9 mouse cellular contexts compared by ENCODE assay signal in the genomic region with DNA sequence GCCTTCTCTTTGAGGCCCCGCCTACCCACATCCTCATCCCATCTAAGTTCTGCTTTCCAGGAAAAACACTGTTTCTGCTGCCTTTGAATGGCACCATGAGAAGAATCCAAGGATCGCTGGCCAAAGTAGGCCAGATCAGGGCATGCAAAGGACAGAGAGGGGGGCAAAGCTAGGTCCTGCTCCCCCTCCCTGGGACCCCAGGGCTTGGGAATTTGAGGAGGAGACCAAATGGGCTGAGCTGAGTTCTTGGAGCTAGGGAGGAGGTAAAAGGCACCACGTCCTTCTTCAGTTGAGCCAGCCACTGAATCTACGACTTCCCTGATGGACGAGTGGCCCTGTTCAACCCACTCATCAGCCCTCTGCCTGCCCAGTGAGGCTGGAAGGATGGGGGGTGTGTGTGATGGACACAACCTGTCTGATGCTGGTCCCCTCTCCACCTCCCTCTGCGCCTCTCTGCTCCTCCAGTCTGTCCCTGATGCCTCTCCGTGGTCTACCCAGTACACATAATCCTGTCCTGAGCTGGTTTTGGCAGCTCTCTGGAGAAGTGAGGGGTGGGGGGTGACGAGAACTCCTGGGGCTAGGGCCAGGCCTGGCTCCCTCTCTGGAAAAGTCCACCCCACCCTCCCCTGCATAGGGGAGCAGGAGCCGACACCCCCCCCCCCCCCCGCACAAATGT. TPM values are rescaled to one million over a fixed set of nuclear protein-coding genes. Genes with fewer than 3 reads are reported as not detected.
A peak's percentile ranks its signal among the peaks of the same experiment; 100 is the strongest.
DNase-seq lines count a peak whose midpoint lies in the region; ATAC-seq lines count a peak whose summit lies in the region.
"Had no signal": no experiment of that assay in that cellular context is flagged by ENCODE, and none has a peak within 500 bp of the region (broad histone marks: within the 10 kb centered on the region; RNA-seq: fewer than 3 reads in every experiment).

No protein-coding gene starts in this region.

- H3K36me3 ChIP-seq in kidney, embryonic 14.5 days (ENCODE audit: control insufficient read depth, insufficient read depth, low read length): no peaks in the 10 kb centered on the region
- no peaks in the 10 kb centered on the region for H3K36me3 ChIP-seq in embryonic facial prominence, embryonic 14.5 days (ENCODE audit: control insufficient read depth, insufficient read depth, low read length)
- H3K36me3 ChIP-seq in hindbrain, embryonic 11.5 days (ENCODE audit: control insufficient read depth, insufficient read depth, low read length): no peaks in the 10 kb centered on the region
- no peaks in the 10 kb centered on the region for H3K36me3 ChIP-seq in midbrain, embryonic 12.5 days

- no peak for ATAC-seq in kidney, embryonic 14.5 days (ENCODE audit: low FRiP score, low TSS enrichment)
- ATAC-seq in embryonic facial prominence, embryonic 14.5 days (ENCODE audit: low read depth): no peak
- 0 out of 2 replicates have a peak, but pooled peaks have one; percentile 17 for ATAC-seq in hindbrain, embryonic 11.5 days (ENCODE audit: low FRiP score)
- no peak for ATAC-seq in midbrain, embryonic 12.5 days (ENCODE audit: low FRiP score, low read depth)

- H3K4me1 ChIP-seq in kidney, embryonic 14.5 days (ENCODE audit: control insufficient read depth, insufficient read depth, low read length): peaks cover 53% of the 10 kb centered on the region
- peaks cover 27% of the 10 kb centered on the region for H3K4me1 ChIP-seq in embryonic facial prominence, embryonic 14.5 days (ENCODE audit: control insufficient read depth, insufficient read depth, low read length)
- H3K4me1 ChIP-seq in hindbrain, embryonic 11.5 days (replicated peaks; ENCODE audit: control insufficient read depth, insufficient read depth, low read length): peaks cover 7% of the 10 kb centered on the region
- H3K4me1 ChIP-seq in midbrain, embryonic 12.5 days: peaks cover 21% of the 10 kb centered on the region

- H3K27ac ChIP-seq in kidney, embryonic 14.5 days (ENCODE audit: low read depth, low read length): no peak overlapping the region
- H3K27ac ChIP-seq in embryonic facial prominence, embryonic 14.5 days (replicated peaks; ENCODE audit: low read depth, low read length): peak overlapping the region; percentile 13; the same call in 1 of the 2 replicates
- H3K27ac ChIP-seq in hindbrain, embryonic 11.5 days (ENCODE audit: low read depth, low read length): no peak overlapping the region
- H3K27ac ChIP-seq in midbrain, embryonic 12.5 days (replicated peaks): no peak overlapping the region

- DNase-seq in kidney, postnatal 36 days: no peak
- no peak for DNase-seq in embryonic facial prominence, embryonic 14.5 days (ENCODE audit: low spot score)
- no peak for DNase-seq in hindbrain, embryonic 11.5 days (ENCODE audit: low spot score)
- DNase-seq in embryo, embryonic 9.5 days (ENCODE audit: extremely low spot score): no peak
- DNase-seq in layer of hippocampus, adult 18-20 months (ENCODE audit: low spot score in 2 of 2): no peak
- DNase-seq in layer of hippocampus, adult 11-12 months (ENCODE audit: low spot score): no peak
- DNase-seq: kidney, adult 9 months had no signal

- H3K4me2 ChIP-seq in kidney, embryonic 14.5 days (replicated peaks; ENCODE audit: low read depth, low read length): peak overlapping the region; percentile 91
- peak overlapping the region; percentile 93 for H3K4me2 ChIP-seq in embryonic facial prominence, embryonic 14.5 days (ENCODE audit: low read depth, low read length)
- H3K4me2 ChIP-seq in hindbrain, embryonic 11.5 days (replicated peaks; ENCODE audit: low read depth, low read length): no peak overlapping the region
- peak overlapping the region; percentile 62; the same call in 1 of the 2 replicates for H3K4me2 ChIP-seq in midbrain, embryonic 12.5 days (replicated peaks)

- 30% methylated on average over 10 of the region's 10 CpGs for WGBS in kidney, embryonic 14.5 days
- 47% methylated on average over 8 of the region's 10 CpGs for whole genome bisulfite sequencing in embryonic facial prominence, embryonic 14.5 days
- whole genome bisulfite sequencing in hindbrain, embryonic 11.5 days: 52% methylated on average over 8 of the region's 10 CpGs
- 48% methylated on average over 9 of the region's 10 CpGs for WGBS in midbrain, embryonic 12.5 days

- H3K27me3 ChIP-seq in kidney, embryonic 14.5 days (ENCODE audit: control insufficient read depth, insufficient read depth, low read length): no peaks in the 10 kb centered on the region
- H3K27me3 ChIP-seq in embryonic facial prominence, embryonic 14.5 days (replicated peaks; ENCODE audit: control insufficient read depth, insufficient read depth, low read length): no peaks in the 10 kb centered on the region
- peaks cover 4% of the 10 kb centered on the region for H3K27me3 ChIP-seq in hindbrain, embryonic 11.5 days (ENCODE audit: control insufficient read depth, insufficient read depth, low read length)
- H3K27me3 ChIP-seq in midbrain, embryonic 12.5 days: peaks cover 26% of the 10 kb centered on the region

- peak overlapping the region; percentile 58; the same call in 1 of the 2 replicates for H3K9ac ChIP-seq in kidney, embryonic 14.5 days (ENCODE audit: low read depth, low read length)
- H3K9ac ChIP-seq in embryonic facial prominence, embryonic 14.5 days (ENCODE audit: low read depth, low read length): 0 out of 2 replicates have a peak overlapping the region, but pooled peaks have one; percentile 5
- H3K9ac ChIP-seq in hindbrain, embryonic 11.5 days (ENCODE audit: low read depth, low read length): no peak overlapping the region
- H3K9ac ChIP-seq in midbrain, embryonic 12.5 days (replicated peaks): no peak overlapping the region

- peak overlapping the region; percentile 47; the same call in 1 of the 2 replicates for H3K4me3 ChIP-seq in kidney, embryonic 14.5 days (ENCODE audit: low read length)
- peak overlapping the region; percentile 47 for H3K4me3 ChIP-seq in embryonic facial prominence, embryonic 14.5 days (ENCODE audit: low read depth, low read length)
- H3K4me3 ChIP-seq in hindbrain, embryonic 11.5 days (ENCODE audit: low read depth, low read length): no peak overlapping the region
- no peak overlapping the region for H3K4me3 ChIP-seq in midbrain, embryonic 12.5 days

- H3K9me3 ChIP-seq in kidney, embryonic 14.5 days (ENCODE audit: control insufficient read depth, low read length): no peaks in the 10 kb centered on the region
- H3K9me3 ChIP-seq in embryonic facial prominence, embryonic 14.5 days (ENCODE audit: control insufficient read depth, low read length): no peaks in the 10 kb centered on the region
- H3K9me3 ChIP-seq in hindbrain, embryonic 11.5 days (ENCODE audit: control insufficient read depth, low read length): no peaks in the 10 kb centered on the region
- no peaks in the 10 kb centered on the region for H3K9me3 ChIP-seq in midbrain, embryonic 12.5 days

RNA-seq across cellular contexts. Expression of a gene that starts 1.1 kb away (rescaled TPM):
- 2.0 and 3.7 TPM in 2 replicates for polyA plus RNA-seq in kidney, embryonic 14.5 days (2014; fragmentation: Nextera tagmentation; extraction: Ambion mirVana)
- 2.8 and 3.8 TPM in 2 replicates for polyA plus RNA-seq in embryonic facial prominence, embryonic 14.5 days (2014; fragmentation: Nextera tagmentation; extraction: Ambion mirVana)
- polyA plus RNA-seq in hindbrain, embryonic 11.5 days (2014; fragmentation: Nextera tagmentation; extraction: Ambion mirVana): 0.14 and 0.80 TPM in 2 replicates
- polyA plus RNA-seq in midbrain, embryonic 12.5 days (2016; fragmentation: Nextera tagmentation; extraction: Ambion mirVana): 1.3 and 1.5 TPM in 2 replicates
- 1 to 10 TPM; 7.1 to 7.4 TPM for total RNA-seq in layer of hippocampus, adult 18-20 months (2021)

RNA-seq across cellular contexts. Expression of a gene that starts 28.0 kb away (rescaled TPM):
- polyA plus RNA-seq in kidney, embryonic 14.5 days (2014; fragmentation: Nextera tagmentation; extraction: Ambion mirVana): 47.4 and 76.1 TPM in 2 replicates
- polyA plus RNA-seq in embryonic facial prominence, embryonic 14.5 days (2014; fragmentation: Nextera tagmentation; extraction: Ambion mirVana): 62.0 and 65.8 TPM in 2 replicates
- 76.1 and 87.4 TPM in 2 replicates for polyA plus RNA-seq in hindbrain, embryonic 11.5 days (2014; fragmentation: Nextera tagmentation; extraction: Ambion mirVana)
- polyA plus RNA-seq in midbrain, embryonic 12.5 days (2016; fragmentation: Nextera tagmentation; extraction: Ambion mirVana): 74.3 and 88.9 TPM in 2 replicates
- total RNA-seq in layer of hippocampus, adult 18-20 months (2021): 10 to 100 TPM; 56.9 to 62.7 TPM

RNA-seq across cellular contexts. Expression of a gene that starts 52.7 kb away (rescaled TPM):
- 168 and 204 TPM in 2 replicates for polyA plus RNA-seq in kidney, embryonic 14.5 days (2014; fragmentation: Nextera tagmentation; extraction: Ambion mirVana)
- polyA plus RNA-seq in embryonic facial prominence, embryonic 14.5 days (2014; fragmentation: Nextera tagmentation; extraction: Ambion mirVana): 12.8 and 16.8 TPM in 2 replicates
- polyA plus RNA-seq in hindbrain, embryonic 11.5 days (2014; fragmentation: Nextera tagmentation; extraction: Ambion mirVana): 13.3 and 14.3 TPM in 2 replicates
- 12.8 and 14.2 TPM in 2 replicates for polyA plus RNA-seq in midbrain, embryonic 12.5 days (2016; fragmentation: Nextera tagmentation; extraction: Ambion mirVana)
- 10 to 100 TPM in 1 of 2 experiments, 1 to 10 TPM in 1; 10.0 to 10.5 TPM for total RNA-seq in layer of hippocampus, adult 18-20 months (2021)

Comparison
In these comparisons a context has a peak if more than half of its experiments do, and no peak if none do; other contexts are left out.
1. H3K4me3 ChIP-seq: peak in kidney, embryonic 14.5 days (single experiment) and embryonic facial prominence, embryonic 14.5 days (single experiment); none in hindbrain, embryonic 11.5 days (single experiment) and midbrain, embryonic 12.5 days (single experiment).
2. H3K9ac ChIP-seq: peak in kidney, embryonic 14.5 days (single experiment) and embryonic facial prominence, embryonic 14.5 days (single experiment); none in hindbrain, embryonic 11.5 days (single experiment) and midbrain, embryonic 12.5 days (single experiment).